Mouse (Mus musculus) spleen, postnatal 14 days (tissue): ENCODE data around the gene Gm11733.

Experiments used
- DNase-seq, 2 experiments: peaks; one replicate each; pipeline ENCODE4 v3.0.0; 2021 to 2022; ENCODE audit warnings: low spot score in 2 of 2

Gene Gm11733

GRCm38 (mm10) chr11:117535491-117536304 lies 51.5 kb downstream of the Gm11733 start:
- DNase-seq, result no peak

- no peak for DNase-seq
These were observed 52.4 kb downstream of the Gm11733 start for GRCm38 (mm10) chr11:117536586-117536985.
